Mouse (Mus musculus) heart, adult 10 weeks (tissue): ENCODE results near the gene Peli3. TPM values are rescaled to one million over a fixed set of nuclear protein-coding genes. Genes with fewer than 3 reads are reported as not detected.

Experiments used
- polyA plus RNA-seq: library from polyadenylated mRNA; stranded (reverse); fragments of 350-450 nt; fragmentation: Illumina TruSeq; extraction: RNeasy Lipid Tissue Mini Kit (QIAGEN cat#74804); gene quantifications from one replicate; pipeline ENCODE4 v1.2.3, GENCODE M21; 2014; ENCODE audit warnings: low read depth, low replicate concordance

The Peli3 gene
- polyA plus RNA-seq = 2.7 TPM

GRCm38 (mm10) chr19:4942551-4943252 lies at the start of gene Peli3:
Gene Peli3, minus strand, starts transcription at chr19:4943127.

GRCm38 (mm10) chr19:4990256-4990625 lies 47.3 kb upstream of the Peli3 start, which contains the start of gene Npas4:
Gene Npas4, minus strand, starts transcription at chr19:4990316.

GRCm38 (mm10) chr19:4961928-4962601 lies 19.1 kb upstream of the Peli3 start, which contains the start of gene Mrpl11:
Gene Mrpl11, plus strand, starts transcription at chr19:4962147.

GRCm38 (mm10) chr19:4927904-4928531 lies 14.9 kb downstream of the Peli3 start, which contains the start of gene Dpp3:
Gene Dpp3, minus strand, starts transcription at chr19:4928287.

GRCm38 (mm10) chr19:4905979-4906794 lies 36.7 kb downstream of the Peli3 start, which contains the start of gene Bbs1:
Gene Bbs1, minus strand, starts transcription at chr19:4906628.

Other genes with a start within 250 kb of the Peli3 start
- not detected for gene Gm960, start 244.5 kb downstream of the Peli3 start, polyA plus RNA-seq
- gene Sptbn2, start 232.0 kb downstream of the Peli3 start, polyA plus RNA-seq = 0.24 TPM
- 9.1 TPM for gene Rbm4b, start 186.6 kb downstream of the Peli3 start, polyA plus RNA-seq
- gene Rbm4, start 149.2 kb downstream of the Peli3 start, polyA plus RNA-seq = 22.9 TPM
- gene Gm21992, start 131.5 kb downstream of the Peli3 start, polyA plus RNA-seq = 9.5 TPM
- gene Rbm14, start 131.5 kb downstream of the Peli3 start, polyA plus RNA-seq = 11.5 TPM
- 33.2 TPM for gene Ccs, start 103.8 kb downstream of the Peli3 start, polyA plus RNA-seq
- not detected for gene Ccdc87, start 103.8 kb downstream of the Peli3 start, polyA plus RNA-seq
- 63.9 TPM for gene Ctsf, start 88.0 kb downstream of the Peli3 start, polyA plus RNA-seq
- 0.71 TPM for gene Actn3, start 65.2 kb downstream of the Peli3 start, polyA plus RNA-seq
- 4.5 TPM for gene Zdhhc24, start 64.5 kb downstream of the Peli3 start, polyA plus RNA-seq
- 2.6 TPM for gene Bbs1, start 36.5 kb downstream of the Peli3 start, polyA plus RNA-seq
- gene Dpp3, start 14.8 kb downstream of the Peli3 start, polyA plus RNA-seq = 24.4 TPM
- 87.5 TPM for gene Mrpl11, start 19.0 kb upstream of the Peli3 start, polyA plus RNA-seq
- gene Npas4, start 47.2 kb upstream of the Peli3 start, polyA plus RNA-seq = 0.81 TPM
- 14.6 TPM for gene Slc29a2, start 80.7 kb upstream of the Peli3 start, polyA plus RNA-seq
- gene B4gat1, start 95.7 kb upstream of the Peli3 start, polyA plus RNA-seq = 42.6 TPM
- gene AC124502.3, start 95.8 kb upstream of the Peli3 start, polyA plus RNA-seq = 1.0 TPM
- 19.7 TPM for gene Brms1, start 98.2 kb upstream of the Peli3 start, polyA plus RNA-seq
- 1.7 TPM for gene Rin1, start 107.4 kb upstream of the Peli3 start, polyA plus RNA-seq
- 10.5 TPM for gene Cd248, start 125.0 kb upstream of the Peli3 start, polyA plus RNA-seq
- gene Tmem151a, start 142.4 kb upstream of the Peli3 start, polyA plus RNA-seq = 2.0 TPM
- 90.7 TPM for gene Yif1a, start 145.4 kb upstream of the Peli3 start, polyA plus RNA-seq
- 0.34 TPM for gene Cnih2, start 155.4 kb upstream of the Peli3 start, polyA plus RNA-seq
- 163 TPM for gene Rab1b, start 163.9 kb upstream of the Peli3 start, polyA plus RNA-seq
- 41.4 TPM for gene Klc2, start 175.4 kb upstream of the Peli3 start, polyA plus RNA-seq